Mouse (Mus musculus) neural tube, embryonic 14.5 days (tissue): ENCODE results near the gene Snd1. TPM values are rescaled to one million over a fixed set of nuclear protein-coding genes. Genes with fewer than 3 reads are reported as not detected.

Source experiments
- ATAC-seq: fragments of 200-750 bp; cut with Nextera tagmentation; 2 replicates; pipeline ENCODE4 v1.8.0; 2017; ENCODE audit warnings: low read depth, mild to moderate bottlenecking, moderate TSS enrichment, moderate library complexity
- H3K27ac ChIP-seq: fragments of 300-500 bp; sonication (generic); 2 replicates; pipeline ENCODE4 v1.5.1; 2014; ENCODE audit warnings: low read depth, mild to moderate bottlenecking, control low read depth, low read length, moderate library complexity, mixed read lengths
- H3K27me3 ChIP-seq: fragments of 300-500 bp; sonication (generic); 2 replicates; pipeline ENCODE4 v1.6.1; 2014; ENCODE audit warnings: low read length; ENCODE audit not compliant: control insufficient read depth, insufficient read depth
- H3K36me3 ChIP-seq: fragments of 300-500 bp; sonication (generic); 2 replicates; pipeline ENCODE4 v1.6.1; 2014; ENCODE audit warnings: low read length, mixed read lengths; ENCODE audit not compliant: control insufficient read depth, insufficient read depth
- H3K4me1 ChIP-seq: fragments of 300-500 bp; sonication (generic); 2 replicates; pipeline ENCODE4 v1.6.1; 2014; ENCODE audit warnings: low read length; ENCODE audit not compliant: control insufficient read depth, insufficient read depth
- H3K4me2 ChIP-seq: fragments of 300-500 bp; sonication (generic); 2 replicates; pipeline ENCODE4 v1.6.1; 2014; ENCODE audit warnings: mild to moderate bottlenecking, low read depth, low read length, control low read depth
- H3K4me3 ChIP-seq: fragments of 300-500 bp; sonication (generic); 2 replicates; pipeline ENCODE4 v1.5.1; 2014; ENCODE audit warnings: low read depth, low read length, control low read depth, mixed read lengths
- H3K9ac ChIP-seq: fragments of 300-500 bp; sonication (generic); replicated peaks from 2 replicates; pipeline ENCODE4 v1.6.1; 2014; ENCODE audit warnings: low read depth, mild to moderate bottlenecking, control low read depth, low read length, mixed read lengths
- H3K9me3 ChIP-seq: fragments of 300-500 bp; sonication (generic); 2 replicates; pipeline ENCODE4 v1.6.1; 2016; ENCODE audit warnings: low read length; ENCODE audit not compliant: control insufficient read depth
- WGBS: fragments of 180-500 bp; shearing (Covaris S2); extraction: QIAGEN DNeasy Blood & Tissue Kit; methylation state at CpG from one replicate; pipeline ENCODE4 v1.1.7; 2014; 5-methylcytosine and 5-hydroxymethylcytosine counted together
- polyA plus RNA-seq: library from polyadenylated mRNA; unstranded; fragments of >200 nt; fragmentation: Nextera tagmentation; extraction: Ambion mirVana; gene quantifications from 2 replicates; pipeline ENCODE4 v1.2.1, GENCODE M21; 2014

Gene Snd1
- polyA plus RNA-seq, 1 experiment from 2014 or later: 73.8 TPM

- WGBS: 1% methylated on average over 12 of the region's 12 CpGs
- no peaks in the 10 kb centered on the region for H3K4me1 ChIP-seq
- H3K27me3 ChIP-seq: peaks cover 11% of the 10 kb centered on the region; the same call in 1 of the 2 replicates
- H3K9ac ChIP-seq: no peak overlapping the region
- H3K9me3 ChIP-seq: no peaks in the 10 kb centered on the region
- no peak overlapping the region for H3K4me2 ChIP-seq
- no peak overlapping the region for H3K27ac ChIP-seq
- ATAC-seq: peak; percentile 60; the same call in 1 of the 2 replicates
- H3K4me3 ChIP-seq: no peak overlapping the region
- no peaks in the 10 kb centered on the region for H3K36me3 ChIP-seq
Measured at GRCm38 (mm10) chr6:28450977-28451376, 24.0 kb upstream of the Snd1 start.

GRCm38 (mm10) chr6:28459221-28459668, 15.7 kb upstream of the Snd1 start:
- Histone ChIP-seq H3K4me1 (no peaks in the 10 kb centered on the region), H3K27ac (no peak overlapping the region), H3K4me2 (no peak overlapping the region), H3K9me3 (no peaks in the 10 kb centered on the region), H3K9ac (no peak overlapping the region), H3K36me3 (no peaks in the 10 kb centered on the region), H3K4me3 (no peak overlapping the region), H3K27me3 (no peaks in the 10 kb centered on the region)
- ATAC-seq: no peak

- 7% methylated on average over 5 of the region's 5 CpGs for WGBS
- Histone ChIP-seq H3K9me3 (no peaks in the 10 kb centered on the region), H3K4me1 (no peaks in the 10 kb centered on the region), H3K27me3 (no peaks in the 10 kb centered on the region), H3K9ac (no peak overlapping the region), H3K36me3 (no peaks in the 10 kb centered on the region), H3K4me3 (no peak overlapping the region), H3K4me2 (no peak overlapping the region), H3K27ac (no peak overlapping the region)
- no peak for ATAC-seq
Measured at GRCm38 (mm10) chr6:28460534-28460933, 14.4 kb upstream of the Snd1 start.

- Histone ChIP-seq H3K9ac (no peak overlapping the region), H3K4me1 (no peaks in the 10 kb centered on the region), H3K36me3 (no peaks in the 10 kb centered on the region), H3K27ac (no peak overlapping the region), H3K27me3 (no peaks in the 10 kb centered on the region), H3K4me2 (no peak overlapping the region), H3K4me3 (no peak overlapping the region), H3K9me3 (no peaks in the 10 kb centered on the region)
- 2% methylated on average over 6 of the region's 6 CpGs for WGBS
- peak; percentile 76; the same call in 1 of the 2 replicates for ATAC-seq
Measured at GRCm38 (mm10) chr6:28464630-28465029, 10.3 kb upstream of the Snd1 start.

GRCm38 (mm10) chr6:28470017-28470602, 4.8 kb upstream of the Snd1 start:
- Histone ChIP-seq H3K36me3 (no peaks in the 10 kb centered on the region), H3K4me2 (no peak overlapping the region)
- WGBS: 77% methylated on average over 4 of the region's 4 CpGs

GRCm38 (mm10) chr6:28470621-28471020, 4.3 kb upstream of the Snd1 start:
- no peaks in the 10 kb centered on the region for H3K27me3 ChIP-seq
- no peak overlapping the region for H3K27ac ChIP-seq
- 84% methylated on average over 5 of the region's 5 CpGs for WGBS
- H3K9me3 ChIP-seq: no peaks in the 10 kb centered on the region
- H3K36me3 ChIP-seq: no peaks in the 10 kb centered on the region
- no peaks in the 10 kb centered on the region for H3K4me1 ChIP-seq
- no peak overlapping the region for H3K4me2 ChIP-seq
- no peak for ATAC-seq
- H3K4me3 ChIP-seq: no peak overlapping the region
- no peak overlapping the region for H3K9ac ChIP-seq

More at GRCm38 (mm10) chr6:28470017-28470602, 4.8 kb upstream of the Snd1 start:
- ATAC-seq: no peak
- no peaks in the 10 kb centered on the region for H3K9me3 ChIP-seq
- H3K4me1 ChIP-seq: no peaks in the 10 kb centered on the region
- H3K27ac ChIP-seq: no peak overlapping the region
- H3K9ac ChIP-seq: no peak overlapping the region
- H3K27me3 ChIP-seq: no peaks in the 10 kb centered on the region
- H3K4me3 ChIP-seq: no peak overlapping the region

GRCm38 (mm10) chr6:28471284-28472035, 3.5 kb upstream of the Snd1 start:
- WGBS: 92% methylated on average over 9 of the region's 9 CpGs
- H3K4me2 ChIP-seq: no peak overlapping the region
- H3K27ac ChIP-seq: no peak overlapping the region
- H3K4me1 ChIP-seq: no peaks in the 10 kb centered on the region
- no peaks in the 10 kb centered on the region for H3K36me3 ChIP-seq
- no peaks in the 10 kb centered on the region for H3K9me3 ChIP-seq
- no peak overlapping the region for H3K9ac ChIP-seq
- no peak overlapping the region for H3K4me3 ChIP-seq
- ATAC-seq: no peak; the same call in 1 of the 2 replicates
- H3K27me3 ChIP-seq: no peaks in the 10 kb centered on the region

- Histone ChIP-seq H3K36me3 (no peaks in the 10 kb centered on the region), H3K27me3 (no peaks in the 10 kb centered on the region), H3K4me2 (no peak overlapping the region), H3K4me3 (no peak overlapping the region), H3K9ac (no peak overlapping the region), H3K9me3 (no peaks in the 10 kb centered on the region), H3K27ac (no peak overlapping the region), H3K4me1 (peaks cover 3% of the 10 kb centered on the region; the same call in 1 of the 2 replicates)
- ATAC-seq: no peak
- WGBS: 87% methylated on average over 4 of the region's 4 CpGs
Measured at GRCm38 (mm10) chr6:28474211-28474610, 728 bp upstream of the Snd1 start.
